In the genomic region with DNA sequence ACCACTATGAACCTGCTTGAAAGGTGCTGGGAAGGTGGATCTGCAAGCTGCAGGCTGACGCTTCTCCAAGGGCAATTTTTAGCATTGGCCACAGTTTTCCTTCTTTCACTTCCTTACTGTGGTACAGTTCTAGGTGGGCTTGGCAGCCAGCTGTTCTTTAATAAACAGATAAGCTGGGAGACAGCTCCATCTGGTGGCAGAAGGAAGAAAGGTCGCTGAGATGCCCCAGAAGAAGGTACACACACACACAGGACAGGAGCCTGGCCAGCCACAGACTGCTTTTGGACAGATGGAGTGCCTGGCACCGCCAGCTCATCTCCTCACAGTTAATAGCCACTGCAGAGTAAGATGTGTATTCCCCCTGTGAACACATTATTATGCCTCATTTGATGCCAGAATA, we compare ENCODE assay signal across 8 mouse cellular contexts. TPM values are rescaled to one million over a fixed set of nuclear protein-coding genes. Genes with fewer than 3 reads are reported as not detected.
DNase-seq lines count a peak whose midpoint lies in the region.

No protein-coding gene starts in this region.

- peak; percentile 47 for DNase-seq in gastrocnemius, adult 18-20 months (ENCODE audit: low spot score)
- no peak for DNase-seq in gastrocnemius, postnatal 25 days
- peak; percentile 43 to 44 for DNase-seq in adrenal gland, adult 18-20 months (ENCODE audit: low spot score in 2 of 2)
- DNase-seq in embryo, embryonic 10 days (ENCODE audit: low spot score): peak; percentile 63
- peak; percentile 40 to 42 for DNase-seq in heart, adult 9 months (ENCODE audit: low spot score in 2 of 2)
- DNase-seq in layer of hippocampus, postnatal 10 days (ENCODE audit: low spot score in 2 of 2): peak; percentile 72 to 76
- DNase-seq in lung, postnatal 4 days: peak; percentile 35 to 63
- peak; percentile 53 for DNase-seq in right cerebral cortex, postnatal 4 days

RNA-seq across cellular contexts. Expression of a gene that starts 33.0 kb away (rescaled TPM):
- 10 to 100 TPM; 58.6 to 61.0 TPM for total RNA-seq in gastrocnemius, adult 18-20 months (2021)
- 10 to 100 TPM; 51.9 TPM for total RNA-seq in gastrocnemius, postnatal 25 days (2021)
- total RNA-seq in adrenal gland, adult 18-20 months (2021): 10 to 100 TPM; 49.2 to 49.8 TPM
- 100 to 1,000 TPM; 170 to 176 TPM for total RNA-seq in layer of hippocampus, postnatal 10 days (2021)

RNA-seq across cellular contexts. Expression of a gene that starts 44.5 kb away (rescaled TPM):
- 100 to 1,000 TPM; 117 to 118 TPM for total RNA-seq in gastrocnemius, adult 18-20 months (2021)
- total RNA-seq in gastrocnemius, postnatal 25 days (2021): 100 to 1,000 TPM; 113 to 127 TPM
- total RNA-seq in adrenal gland, adult 18-20 months (2021): 100 to 1,000 TPM; 179 to 194 TPM
- total RNA-seq in layer of hippocampus, postnatal 10 days (2021): 100 to 1,000 TPM; 163 to 166 TPM

RNA-seq across cellular contexts. Expression of a gene that starts 53.0 kb away (rescaled TPM):
- not detected for total RNA-seq in gastrocnemius, adult 18-20 months (2021)
- not detected for total RNA-seq in gastrocnemius, postnatal 25 days (2021)
- 1 to 10 TPM; 1.9 to 2.3 TPM for total RNA-seq in adrenal gland, adult 18-20 months (2021)
- total RNA-seq in layer of hippocampus, postnatal 10 days (2021): 100 to 1,000 TPM; 743 to 783 TPM

Comparison
In these comparisons a context has a peak if more than half of its experiments do, and no peak if none do; other contexts are left out.
1. RNA of a gene that starts 53.0 kb away (total RNA-seq): 743 to 783 TPM in layer of hippocampus, postnatal 10 days; 1.9 to 2.3 TPM in adrenal gland, adult 18-20 months, not detected in gastrocnemius, adult 18-20 months and not detected in gastrocnemius, postnatal 25 days; every median in the first group is over 100 times any median in the second.